Mouse (Mus musculus) olfactory bulb, adult 2 months (tissue): ENCODE data around the gene Pklr.

ENCODE experiments used
- CTCF ChIP-seq: fragments of 200-500 bp; IDR thresholded peaks from 2 replicates; pipeline ENCODE4 v1.5.1; 2012; ENCODE audit warnings: low read depth, mild to moderate bottlenecking, low read length, moderate library complexity; ENCODE audit not compliant: insufficient read depth
- POLR2A ChIP-seq: fragments of 200-500 bp; IDR thresholded peaks from 2 replicates; pipeline ENCODE4 v1.6.1; 2012; ENCODE audit warnings: mild to moderate bottlenecking, low read depth, low read length, moderate library complexity; ENCODE audit not compliant: insufficient read depth

DNA sequence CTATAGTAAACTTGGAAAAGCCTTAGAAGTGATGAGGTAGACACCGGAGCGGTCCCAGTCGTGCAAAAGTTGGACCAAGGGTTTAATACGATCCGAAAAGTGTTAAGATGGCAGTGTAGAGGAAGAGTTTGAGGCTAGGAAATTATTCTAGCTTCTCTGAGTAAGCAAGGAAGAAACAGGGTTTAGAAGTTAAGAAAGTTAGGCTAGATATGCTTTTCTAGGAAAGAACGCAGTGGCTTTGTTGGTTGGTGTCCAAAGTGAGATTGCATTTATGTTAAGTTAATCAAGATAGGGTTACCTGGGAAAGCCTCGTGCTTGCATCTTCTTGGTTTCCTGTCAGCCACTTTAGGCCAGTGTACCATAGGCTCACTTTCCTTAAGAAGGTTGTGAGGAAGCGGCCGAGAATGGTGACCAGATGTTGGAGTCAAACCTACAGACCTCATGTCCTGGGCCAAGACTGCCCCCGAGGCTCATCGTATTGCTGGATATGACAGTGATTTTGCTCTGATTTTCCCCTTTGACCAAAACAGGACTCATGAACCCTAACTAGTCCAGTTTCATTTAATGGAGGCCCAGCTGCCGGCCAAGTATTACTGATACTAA lies 29.4 kb downstream of the Pklr start:
- TF ChIP-seq POLR2A (no peak), CTCF (no peak)
